Mouse (Mus musculus): ENCODE results near the gene Car12. TPM values are rescaled to one million over a fixed set of nuclear protein-coding genes. Genes with fewer than 3 reads are reported as not detected.

Gene Car12
- total RNA-seq (2021) = not detected

- intact Hi-C loops (cut with DNase I) = no loop called here
- peak in 1 of 2 experiments; percentile 10 for DNase-seq
Observed at GRCm38 (mm10) chr9:66713135-66714021, at the start of gene Car12. Car12 (plus strand) TSS chr9:66713686.

GRCm38 (mm10) chr9:66663764-66664163 lies 49.7 kb upstream of the Car12 start:
- intact Hi-C loops (cut with DNase I) = no loop called here

GRCm38 (mm10) chr9:66664561-66664960 lies 48.9 kb upstream of the Car12 start:
- no peak for DNase-seq
- intact Hi-C loops (cut with DNase I) = no loop called here

More at GRCm38 (mm10) chr9:66663764-66664163, 49.7 kb upstream of the Car12 start:
- DNase-seq = no peak

- peak; percentile 30 to 42 for DNase-seq
- intact Hi-C loops (cut with DNase I) = no loop called here
Observed at GRCm38 (mm10) chr9:66666153-66666552, 47.3 kb upstream of the Car12 start.

GRCm38 (mm10) chr9:66667046-66667445 lies 46.4 kb upstream of the Car12 start:
- no peak for DNase-seq

GRCm38 (mm10) chr9:66667868-66668267 lies 45.6 kb upstream of the Car12 start:
- no peak for DNase-seq
- intact Hi-C loops (cut with DNase I) = no loop called here

More at GRCm38 (mm10) chr9:66667046-66667445, 46.4 kb upstream of the Car12 start:
- intact Hi-C loops (cut with DNase I) = no loop called here

GRCm38 (mm10) chr9:66669561-66670078 lies 43.9 kb upstream of the Car12 start:
- intact Hi-C loops (cut with DNase I) = no loop called here
- peak in 1 of 2 experiments; percentile 21 for DNase-seq

GRCm38 (mm10) chr9:66673771-66674170 lies 39.7 kb upstream of the Car12 start:
- intact Hi-C loops (cut with DNase I) = no loop called here
- DNase-seq = no peak

GRCm38 (mm10) chr9:66675566-66675965 lies 37.9 kb upstream of the Car12 start:
- intact Hi-C loops (cut with DNase I) = no loop called here
- no peak for DNase-seq

GRCm38 (mm10) chr9:66680102-66680501 lies 33.4 kb upstream of the Car12 start:
- DNase-seq = no peak
- intact Hi-C loops (cut with DNase I) = no loop called here

GRCm38 (mm10) chr9:66682822-66683221 lies 30.7 kb upstream of the Car12 start:
- DNase-seq = no peak
- intact Hi-C loops (cut with DNase I) = no loop called here

GRCm38 (mm10) chr9:66685730-66686129 lies 27.8 kb upstream of the Car12 start:
- intact Hi-C loops (cut with DNase I) = no loop called here

GRCm38 (mm10) chr9:66687713-66688112 lies 25.8 kb upstream of the Car12 start:
- intact Hi-C loops (cut with DNase I) = no loop called here
- no peak for DNase-seq

More at GRCm38 (mm10) chr9:66685730-66686129, 27.8 kb upstream of the Car12 start:
- DNase-seq = no peak

GRCm38 (mm10) chr9:66691683-66692305 lies 21.7 kb upstream of the Car12 start:
- intact Hi-C loops (cut with DNase I) = no loop called here
- DNase-seq = no peak

GRCm38 (mm10) chr9:66697355-66698140 lies 15.9 kb upstream of the Car12 start:
- intact Hi-C loops (cut with DNase I) = no loop called here

GRCm38 (mm10) chr9:66699748-66700147 lies 13.7 kb upstream of the Car12 start:
- DNase-seq = no peak
- intact Hi-C loops (cut with DNase I) = loop anchor here (10.0 kb wide), 1 partner anchor 235 kb away; no protein-coding TSS in a partner anchor

More at GRCm38 (mm10) chr9:66697355-66698140, 15.9 kb upstream of the Car12 start:
- DNase-seq = no peak

- no peak for DNase-seq
- intact Hi-C loops (cut with DNase I) = loop anchor here (10.0 kb wide), 1 partner anchor 232 kb away; no protein-coding TSS in a partner anchor
Observed at GRCm38 (mm10) chr9:66703002-66703401, 10.5 kb upstream of the Car12 start.

- intact Hi-C loops (cut with DNase I) = loop anchor here (5.0 to 10.0 kb wide), 3 partner anchors 122 to 229 kb away; partner anchors contain the start of gene Fbxl22
- no peak for DNase-seq
Observed at GRCm38 (mm10) chr9:66705354-66705753, 8.1 kb upstream of the Car12 start.

GRCm38 (mm10) chr9:66705766-66706165 lies 7.7 kb upstream of the Car12 start:
- DNase-seq = peak; percentile 86
- intact Hi-C loops (cut with DNase I) = loop anchor here (1.0 to 10.0 kb wide), 4 partner anchors 59 to 229 kb away; partner anchors contain the start of gene Fbxl22
